In the genomic region with DNA sequence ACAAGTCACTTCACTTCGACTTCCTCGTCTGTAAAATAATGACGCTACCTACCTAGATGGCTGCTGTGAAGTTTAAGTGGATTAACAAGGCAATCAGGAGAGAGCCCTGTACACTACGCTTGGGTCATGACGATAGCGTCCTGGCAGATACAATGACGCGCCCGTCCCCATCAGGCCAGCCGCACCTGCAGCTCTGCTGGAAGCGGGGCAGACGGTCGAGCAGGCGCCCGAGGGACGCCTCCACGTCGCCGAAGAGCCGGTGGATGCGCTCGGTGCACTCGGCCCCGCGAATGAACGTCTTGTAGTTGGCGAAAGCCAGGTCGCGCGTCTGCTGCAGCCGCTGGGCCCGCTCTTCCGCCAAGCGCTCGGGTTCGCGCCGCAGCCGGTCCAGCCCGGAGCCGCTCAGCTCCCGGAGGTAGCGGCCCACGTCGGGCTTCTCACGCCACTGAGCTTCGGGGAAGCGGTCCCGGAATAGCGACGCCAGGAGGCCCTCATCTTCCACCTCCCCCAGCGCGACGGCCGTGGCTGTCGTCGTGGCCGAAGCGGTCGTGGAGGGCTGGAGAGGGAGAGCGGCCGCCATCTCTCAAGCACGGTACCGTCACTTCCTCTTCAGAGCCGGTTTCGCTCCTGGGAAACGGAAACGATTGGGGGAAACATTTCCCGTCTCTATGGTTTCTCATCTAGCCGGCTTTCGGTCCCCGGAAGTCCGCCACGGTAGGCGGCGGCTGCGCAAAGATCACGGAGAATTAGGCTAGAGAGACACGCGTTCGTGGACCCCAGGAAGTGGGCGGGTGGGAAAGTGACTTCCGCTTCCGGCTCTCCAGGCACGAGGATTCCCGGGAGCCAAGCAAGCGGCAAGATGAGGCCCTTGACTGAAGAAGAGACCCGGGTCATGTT, we compare ENCODE assay signal across 8 mouse cellular contexts. TPM values are rescaled to one million over a fixed set of nuclear protein-coding genes. Genes with fewer than 3 reads are reported as not detected.
DNase-seq lines count a peak whose midpoint lies in the region; ATAC-seq and TF ChIP-seq lines count a peak whose summit lies in the region.

A gene (minus strand): TSS at position 614 of the 897 bp plus-strand sequence.
A gene (plus strand): TSS at position 802 of the 897 bp plus-strand sequence.

- ATAC-seq in forebrain, postnatal 0 days: peak; percentile 99
- peak; percentile 94 for ATAC-seq in lung, embryonic 15.5 days (ENCODE audit: borderline replicate concordance, extremely low read depth, low FRiP score, low TSS enrichment)

- H3K9ac ChIP-seq in MEL (ENCODE audit: control insufficient read depth, low read depth, low read length, poor library complexity, severe bottlenecking): peak within 1 kb of the TSS; percentile 97
- peak within 1 kb of the TSS; percentile 89 for H3K9ac ChIP-seq in forebrain, postnatal 0 days
- peak within 1 kb of the TSS; percentile 80 for H3K9ac ChIP-seq in lung, embryonic 15.5 days

- H3K4me2 ChIP-seq in forebrain, postnatal 0 days (ENCODE audit: low read depth): peak within 1 kb of the TSS; percentile 86
- H3K4me2 ChIP-seq in lung, embryonic 15.5 days: peak within 1 kb of the TSS; percentile 89

- no peak for TF ChIP-seq EP300 in MEL (IDR thresholded peaks at IDR 0.05; ENCODE audit: low read depth in 1 of 2, low read length in 2 of 2)

- under 1% methylated on average over 88 of the region's 88 CpGs for WGBS in cerebellum, adult 2 months
- under 1% methylated on average over 85 of the region's 88 CpGs for WGBS in forebrain, postnatal 0 days
- under 1% methylated on average over 87 of the region's 88 CpGs for WGBS in lung, embryonic 15.5 days

- peak; percentile 84 to 88; a peak in 3 of 4 replicates for TF ChIP-seq POLR2A in MEL (IDR thresholded peaks at IDR 0.05; ENCODE audit: control insufficient read depth in 1 of 2, insufficient read depth in 1 of 2, low read depth in 1 of 2, low read length in 2 of 2, poor library complexity in 1 of 2)
- TF ChIP-seq POLR2A in cerebellum, adult 2 months (IDR thresholded peaks at IDR 0.05; ENCODE audit: borderline replicate concordance, insufficient read depth, low read length): peak; percentile 74

- peak within 1 kb of the TSS; percentile 75 for H3K27ac ChIP-seq in MEL (ENCODE audit: control insufficient read depth, low read depth, low read length)
- H3K27ac ChIP-seq in cerebellum, adult 2 months (ENCODE audit: insufficient read depth, low read length): peak within 1 kb of the TSS; percentile 43
- peak within 1 kb of the TSS; percentile 86 for H3K27ac ChIP-seq in forebrain, postnatal 0 days (ENCODE audit: low read depth, low read length)
- H3K27ac ChIP-seq in lung, embryonic 15.5 days: peak within 1 kb of the TSS; percentile 74

- peaks cover 0 to 17% of the 10 kb centered on the region in 2 experiments; a peak in 2 of 4 replicates for H3K4me1 ChIP-seq in MEL (ENCODE audit: control insufficient read depth in 1 of 2, insufficient read depth in 2 of 2, low read length in 2 of 2)
- H3K4me1 ChIP-seq in cerebellum, adult 2 months (ENCODE audit: control insufficient read depth, insufficient read depth, low read length): 0 out of 2 replicates have a peak, but pooled peaks cover 3% of the 10 kb centered on the region
- H3K4me1 ChIP-seq in forebrain, postnatal 0 days (ENCODE audit: insufficient read depth): peaks cover 14% of the 10 kb centered on the region
- peaks cover 20% of the 10 kb centered on the region for H3K4me1 ChIP-seq in lung, embryonic 15.5 days

- no peaks in the 10 kb centered on the region for H3K27me3 ChIP-seq in MEL (ENCODE audit: control insufficient read depth in 1 of 2, insufficient read depth in 2 of 2, low read length in 2 of 2)
- H3K27me3 ChIP-seq in cerebellum, adult 2 months (ENCODE audit: control insufficient read depth, insufficient read depth, low read length): no peaks in the 10 kb centered on the region
- no peaks in the 10 kb centered on the region for H3K27me3 ChIP-seq in forebrain, postnatal 0 days (ENCODE audit: insufficient read depth, low read length)
- H3K27me3 ChIP-seq in lung, embryonic 15.5 days: no peaks in the 10 kb centered on the region

- H3K36me3 ChIP-seq in MEL (ENCODE audit: control insufficient read depth in 1 of 2, insufficient read depth in 2 of 2, low read length in 2 of 2): peaks cover 3 to 27% of the 10 kb centered on the region in 2 experiments
- peaks cover 37% of the 10 kb centered on the region for H3K36me3 ChIP-seq in forebrain, postnatal 0 days (ENCODE audit: insufficient read depth)
- H3K36me3 ChIP-seq in lung, embryonic 15.5 days: peaks cover 47% of the 10 kb centered on the region

- H3K9me3 ChIP-seq in MEL (replicated peaks; ENCODE audit: insufficient read depth, low read length): no peaks in the 10 kb centered on the region
- no peaks in the 10 kb centered on the region for H3K9me3 ChIP-seq in forebrain, postnatal 0 days (ENCODE audit: low read length)
- no peaks in the 10 kb centered on the region for H3K9me3 ChIP-seq in lung, embryonic 15.5 days

- peak within 1 kb of the TSS; percentile 82 to 92 for H3K4me3 ChIP-seq in MEL (ENCODE audit: control insufficient read depth in 1 of 2, insufficient read depth in 1 of 2, low read depth in 2 of 2, low read length in 2 of 2)
- H3K4me3 ChIP-seq in cerebellum, adult 2 months (replicated peaks; ENCODE audit: insufficient read depth, low read depth, low read length): peak within 1 kb of the TSS; percentile 79
- H3K4me3 ChIP-seq in forebrain, postnatal 0 days (ENCODE audit: low read depth, low read length): peak within 1 kb of the TSS; percentile 94
- H3K4me3 ChIP-seq in lung, embryonic 15.5 days: peak within 1 kb of the TSS; percentile 88

- 0 out of 6 replicates have a peak, but pooled peaks of 1 of the 3 experiments have one; percentile 1 for TF ChIP-seq CTCF in MEL (IDR thresholded peaks at IDR 0.05 in 2 of 3, conservative IDR thresholded peaks at IDR 0.05 in 1 of 3; ENCODE audit: control insufficient read depth in 1 of 3, insufficient read depth in 1 of 3, low read depth in 2 of 3, low read length in 3 of 3, poor library complexity in 1 of 3, severe bottlenecking in 1 of 3)
- no peak for TF ChIP-seq CTCF in cerebellum, adult 2 months (IDR thresholded peaks at IDR 0.05; ENCODE audit: borderline replicate concordance, insufficient read depth, low read depth, low read length)
- TF ChIP-seq CTCF in forebrain, postnatal 0 days (IDR thresholded peaks at IDR 0.05; ENCODE audit: low read depth): no peak; the same call in 1 of the 2 replicates

- TF ChIP-seq RAD21 in MEL (IDR thresholded peaks at IDR 0.05; ENCODE audit: low read depth, low read length): no peak

- DNase-seq in MEL (ENCODE audit: low read depth, low spot score): peak; percentile 99
- DNase-seq in cerebellum, adult 2 months: peak; percentile 96 to 98
- peak; percentile 98 for DNase-seq in forebrain, postnatal 0 days
- DNase-seq in heart, postnatal 4 days: peak; percentile 95
- peak; percentile 97 for DNase-seq in layer of hippocampus, adult 8-10 months (ENCODE audit: low spot score in 2 of 2)
- peak; percentile 94 for DNase-seq in ovary, adult 18-20 months (ENCODE audit: low spot score)
- peak; percentile 97 for DNase-seq in thymus, postnatal 0 days (ENCODE audit: low spot score)

- peaks cover 48% of the 10 kb centered on the region for H3K79me2 ChIP-seq in MEL (ENCODE audit: control insufficient read depth, insufficient read depth, low read length, poor library complexity)

TF ChIP-seq in MEL, 35 proteins besides CTCF, POLR2A, EP300 and RAD21 (continues in another document):
- TF ChIP-seq RCOR1 (IDR thresholded peaks at IDR 0.05; ENCODE audit: low read depth, low read length): peak; percentile 6; the same call in 1 of the 2 replicates
- TF ChIP-seq POLR2AphosphoS2 (IDR thresholded peaks at IDR 0.05; ENCODE audit: low read length): peak; percentile 91; the same call in 1 of the 2 replicates
- TF ChIP-seq E2F4 (IDR thresholded peaks at IDR 0.05; ENCODE audit: borderline replicate concordance, low read depth, low read length): no peak
- no peak for TF ChIP-seq ZC3H11A (IDR thresholded peaks at IDR 0.05; ENCODE audit: low read depth, low read length)
- TF ChIP-seq ZKSCAN1 (IDR thresholded peaks at IDR 0.05; ENCODE audit: low read depth, low read length): no peak
- TF ChIP-seq MEF2A (IDR thresholded peaks at IDR 0.05; ENCODE audit: extremely low read depth, insufficient replicate concordance, low read depth, low read length, poor library complexity, severe bottlenecking): no peak
- TF ChIP-seq POLR2AphosphoS5 (IDR thresholded peaks at IDR 0.05; ENCODE audit: borderline replicate concordance, low read depth, low read length): no peak
- no peak for TF ChIP-seq MYB (IDR thresholded peaks at IDR 0.05; ENCODE audit: low read depth, low read length)
- no peak for TF ChIP-seq UBTF (IDR thresholded peaks at IDR 0.05; ENCODE audit: borderline replicate concordance, insufficient read depth, low read depth, low read length)
- 0 out of 2 replicates have a peak, but pooled peaks have one; percentile 29 for TF ChIP-seq ETS1 (IDR thresholded peaks at IDR 0.05; ENCODE audit: low read depth, low read length)

RNA-seq across cellular contexts. Expression of the first gene that starts in this region (rescaled TPM):
- total RNA-seq in MEL (2012; rRNA removed): 18.1 and 27.2 TPM in 2 replicates
- 10 to 100 TPM in 1 of 2 experiments, not detected in 1; 27.0 TPM for polyA plus RNA-seq in MEL (2012; ENCODE audit: insufficient read depth in 1 of 2, insufficient read length in 2 of 2, low read depth in 1 of 2, low replicate concordance in 2 of 2, missing spikeins in 1 of 2)
- 47.1 and 48.9 TPM in 2 replicates for polyA plus RNA-seq in cerebellum, adult 2 months (2012; rRNA removed)
- 42.2 and 61.3 TPM in 2 replicates for total RNA-seq in forebrain, postnatal 0 days (2014; rRNA removed)
- polyA plus RNA-seq in forebrain, postnatal 0 days (2015; fragmentation: Nextera tagmentation; extraction: Ambion mirVana): 27.8 and 33.2 TPM in 2 replicates
- 10 to 100 TPM; 16.9 to 18.3 TPM for total RNA-seq in heart, postnatal 4 days (2021)
- total RNA-seq in layer of hippocampus, adult 8-10 months (2022): 10 to 100 TPM; 26.0 to 34.6 (median 28.8) TPM
- polyA plus RNA-seq in lung, embryonic 15.5 days (2015; fragmentation: Nextera tagmentation; extraction: Ambion mirVana): 36.1 and 40.1 TPM in 2 replicates
- 38.4 and 40.9 TPM in 2 replicates for polyA plus RNA-seq in thymus, postnatal 0 days (2015; fragmentation: Nextera tagmentation; extraction: Ambion mirVana)

RNA-seq across cellular contexts. Expression of the second gene that starts in this region (rescaled TPM):
- 261 and 278 TPM in 2 replicates for total RNA-seq in MEL (2012; rRNA removed)
- 100 to 1,000 TPM; 189 to 336 TPM for polyA plus RNA-seq in MEL (2012; ENCODE audit: insufficient read depth in 1 of 2, insufficient read length in 2 of 2, low read depth in 1 of 2, low replicate concordance in 2 of 2, missing spikeins in 1 of 2)
- polyA plus RNA-seq in cerebellum, adult 2 months (2012; rRNA removed): 44.6 and 51.0 TPM in 2 replicates
- total RNA-seq in forebrain, postnatal 0 days (2014; rRNA removed): 40.1 and 64.0 TPM in 2 replicates
- 68.2 and 74.0 TPM in 2 replicates for polyA plus RNA-seq in forebrain, postnatal 0 days (2015; fragmentation: Nextera tagmentation; extraction: Ambion mirVana)
- 10 to 100 TPM; 37.4 to 41.1 TPM for total RNA-seq in heart, postnatal 4 days (2021)
- 10 to 100 TPM; 40.9 to 44.2 (median 42.7) TPM for total RNA-seq in layer of hippocampus, adult 8-10 months (2022)
- 79.9 and 81.0 TPM in 2 replicates for polyA plus RNA-seq in lung, embryonic 15.5 days (2015; fragmentation: Nextera tagmentation; extraction: Ambion mirVana)
- 86.6 and 102 TPM in 2 replicates for polyA plus RNA-seq in thymus, postnatal 0 days (2015; fragmentation: Nextera tagmentation; extraction: Ambion mirVana)

Comparison
In these comparisons a context has a peak if more than half of its experiments do, and no peak if none do; other contexts are left out.
1. Peak in every context shown above with its lines: DNase-seq, ATAC-seq, H3K4me3 ChIP-seq and H3K27ac ChIP-seq.